30 mouse cellular contexts compared by ENCODE assay signal in the genomic region with DNA sequence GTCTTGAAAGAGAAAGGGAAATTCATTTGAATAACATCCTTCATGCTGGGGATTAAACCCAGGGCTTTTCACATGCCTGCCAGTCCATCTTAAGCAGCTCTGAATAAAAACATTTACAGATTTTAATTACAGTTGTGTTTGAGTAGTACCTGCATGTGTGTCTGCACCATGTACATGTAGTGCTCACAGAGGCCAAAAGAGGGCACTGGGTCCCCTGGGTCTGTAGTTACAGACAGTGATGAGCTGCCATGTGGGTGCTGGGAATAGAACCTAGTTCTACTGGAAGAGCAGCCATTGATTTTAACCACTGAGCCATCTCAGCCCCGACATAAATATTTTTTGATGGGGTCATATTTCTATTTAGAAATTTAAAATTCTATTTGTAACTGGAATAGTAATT. TPM values are rescaled to one million over a fixed set of nuclear protein-coding genes. Genes with fewer than 3 reads are reported as not detected.
DNase-seq lines count a peak whose midpoint lies in the region; TF ChIP-seq lines count a peak whose summit lies in the region.
"Had no signal": no experiment of that assay in that cellular context is flagged by ENCODE, and none has a peak within 500 bp of the region (broad histone marks: within the 10 kb centered on the region; RNA-seq: fewer than 3 reads in every experiment).

No protein-coding gene starts in this region.

- no peaks in the 10 kb centered on the region for H3K9me3 ChIP-seq in MEL (replicated peaks; ENCODE audit: insufficient read depth, low read length)
- H3K9me3 ChIP-seq in limb, embryonic 10.5 days (replicated peaks) = no peaks in the 10 kb centered on the region
- H3K9me3 ChIP-seq: embryonic facial prominence, embryonic 13.5 days; forebrain, embryonic 10.5 days; forebrain, embryonic 15.5 days; heart, embryonic 13.5 days; hindbrain, embryonic 10.5 days; hindbrain, embryonic 15.5 days; limb, embryonic 13.5 days; lung, embryonic 15.5 days; megakaryocyte, embryonic 14.5 days; midbrain, embryonic 12.5 days; neural tube, embryonic 12.5 days had no signal

- TF ChIP-seq CTCF in MEL (IDR thresholded peaks at IDR 0.05 in 2 of 3, conservative IDR thresholded peaks at IDR 0.05 in 1 of 3; ENCODE audit: control insufficient read depth in 1 of 3, insufficient read depth in 1 of 3, low read depth in 2 of 3, low read length in 3 of 3, poor library complexity in 1 of 3, severe bottlenecking in 1 of 3) = peak; percentile 5 to 27 (median 13); a peak in 1 of 6 replicates

- no peak for TF ChIP-seq EP300 in MEL (IDR thresholded peaks at IDR 0.05; ENCODE audit: low read depth in 1 of 2, low read length in 2 of 2)

- peaks cover 21 to 23% of the 10 kb centered on the region in 2 experiments for H3K36me3 ChIP-seq in MEL (ENCODE audit: control insufficient read depth in 1 of 2, insufficient read depth in 2 of 2, low read length in 2 of 2)
- peaks cover 68% of the 10 kb centered on the region for H3K36me3 ChIP-seq in limb, embryonic 10.5 days
- H3K36me3 ChIP-seq: hindbrain, embryonic 15.5 days had no signal

- H3K4me1 ChIP-seq in MEL (ENCODE audit: control insufficient read depth in 1 of 2, insufficient read depth in 2 of 2, low read length in 2 of 2) = peaks cover 0 to 9% of the 10 kb centered on the region in 2 experiments; a peak in 3 of 4 replicates
- H3K4me1 ChIP-seq in limb, embryonic 10.5 days = peaks cover 15% of the 10 kb centered on the region

- intact Hi-C loops in heart, postnatal 25 days (cut with DNase I) = no loop called here

- no peak overlapping the region for H3K27ac ChIP-seq in MEL (ENCODE audit: control insufficient read depth, low read depth, low read length)
- H3K27ac ChIP-seq in limb, embryonic 10.5 days = no peak overlapping the region
- H3K27ac ChIP-seq: embryonic facial prominence, embryonic 13.5 days; forebrain, embryonic 10.5 days; forebrain, embryonic 15.5 days; gastrocnemius, adult 2 months; heart, adult 2 months; heart, embryonic 13.5 days; hindbrain, embryonic 10.5 days; hindbrain, embryonic 15.5 days; kidney, postnatal 0 days; limb, embryonic 13.5 days; lung, embryonic 15.5 days; midbrain, embryonic 12.5 days; neural tube, embryonic 12.5 days had no signal

- no peaks in the 10 kb centered on the region for H3K27me3 ChIP-seq in MEL (ENCODE audit: control insufficient read depth in 1 of 2, insufficient read depth in 2 of 2, low read length in 2 of 2)
- H3K27me3 ChIP-seq in limb, embryonic 10.5 days (ENCODE audit: low read depth, poor library complexity, severe bottlenecking) = no peaks in the 10 kb centered on the region
- H3K27me3 ChIP-seq: CH12.LX; embryonic facial prominence, embryonic 13.5 days; forebrain, embryonic 15.5 days; heart, embryonic 13.5 days; hindbrain, embryonic 15.5 days; limb, embryonic 13.5 days; lung, embryonic 15.5 days; megakaryocyte, embryonic 14.5 days; midbrain, embryonic 12.5 days; neural tube, embryonic 12.5 days had no signal

- no peak for TF ChIP-seq RAD21 in MEL (IDR thresholded peaks at IDR 0.05; ENCODE audit: low read depth, low read length)

- peaks cover 45% of the 10 kb centered on the region for H3K79me2 ChIP-seq in MEL (ENCODE audit: control insufficient read depth, insufficient read depth, low read length, poor library complexity)

- TF ChIP-seq POLR2A in MEL (IDR thresholded peaks at IDR 0.05; ENCODE audit: control insufficient read depth in 1 of 2, insufficient read depth in 1 of 2, low read depth in 1 of 2, low read length in 2 of 2, poor library complexity in 1 of 2) = no peak

- DNase-seq in heart, adult 11 months = peak; percentile 51
- DNase-seq in heart, postnatal 25 days (ENCODE audit: low spot score) = no peak
- DNase-seq in A20 (ENCODE audit: low read depth, low spot score) (peak; percentile 19), MEL (ENCODE audit: low read depth, low spot score) (peak; percentile 37)
- DNase-seq in induced T-regulatory cell, adult 2 months (ENCODE audit: low read depth) = peak; percentile 12
- DNase-seq in limb, embryonic 10.5 days (ENCODE audit: low spot score) = no peak
- DNase-seq in right cerebral cortex, adult 2 months (ENCODE audit: low spot score in 2 of 2) = no peak
- DNase-seq: adrenal gland, postnatal 36 days; cerebellum, adult 18-20 months; cerebellum, postnatal 10 days; gastrocnemius, adult 2 months; gastrocnemius, postnatal 36 days; heart, adult 2 months; heart, postnatal 10 days; kidney, adult 8-10 months; lung, postnatal 4 days had no signal

- WGBS in limb, embryonic 10.5 days = 85% methylated on average over 1 of the region's 1 CpGs

- H3K4me3 ChIP-seq in MEL (ENCODE audit: control insufficient read depth in 1 of 2, insufficient read depth in 1 of 2, low read depth in 2 of 2, low read length in 2 of 2) = no peak overlapping the region
- no peak overlapping the region for H3K4me3 ChIP-seq in limb, embryonic 10.5 days
- H3K4me3 ChIP-seq: embryonic facial prominence, embryonic 13.5 days; forebrain, embryonic 10.5 days; forebrain, embryonic 15.5 days; gastrocnemius, adult 2 months; heart, adult 2 months; heart, embryonic 13.5 days; hindbrain, embryonic 10.5 days; hindbrain, embryonic 15.5 days; limb, embryonic 13.5 days; lung, embryonic 15.5 days; megakaryocyte, embryonic 14.5 days; midbrain, embryonic 12.5 days; myocyte; neural tube, embryonic 12.5 days had no signal

- H3K9ac ChIP-seq in MEL (ENCODE audit: control insufficient read depth, low read depth, low read length, poor library complexity, severe bottlenecking) = no peak overlapping the region
- H3K9ac ChIP-seq: embryonic facial prominence, embryonic 13.5 days; forebrain, embryonic 15.5 days; heart, embryonic 13.5 days; hindbrain, embryonic 15.5 days; limb, embryonic 13.5 days; lung, embryonic 15.5 days; midbrain, embryonic 12.5 days; neural tube, embryonic 12.5 days had no signal

TF ChIP-seq in MEL, 35 proteins besides CTCF, POLR2A, EP300 and RAD21:
- no peak for TF ChIP-seq MAX (IDR thresholded peaks at IDR 0.05; ENCODE audit: low read length)
- no peak for TF ChIP-seq USF1 (IDR thresholded peaks at IDR 0.05; ENCODE audit: low read depth, low read length)
- no peak for TF ChIP-seq E2F4 (IDR thresholded peaks at IDR 0.05; ENCODE audit: borderline replicate concordance, low read depth, low read length)
- TF ChIP-seq RCOR1 (IDR thresholded peaks at IDR 0.05; ENCODE audit: low read depth, low read length) = no peak
- TF ChIP-seq USF2 (IDR thresholded peaks at IDR 0.05; ENCODE audit: borderline replicate concordance in 1 of 2, insufficient read depth in 1 of 2, low read depth in 1 of 2, low read length in 2 of 2) = no peak
- no peak for TF ChIP-seq ZMIZ1 (IDR thresholded peaks at IDR 0.05; ENCODE audit: low read depth, low read length)
- no peak for TF ChIP-seq POLR2AphosphoS2 (IDR thresholded peaks at IDR 0.05; ENCODE audit: low read length)
- no peak for TF ChIP-seq NRF1 (IDR thresholded peaks at IDR 0.05; ENCODE audit: insufficient read depth, low read depth, low read length, poor library complexity, severe bottlenecking)
- no peak for TF ChIP-seq SMC3 (IDR thresholded peaks at IDR 0.05; ENCODE audit: low read depth, low read length)
- TF ChIP-seq JUND (IDR thresholded peaks at IDR 0.05; ENCODE audit: low read depth, low read length) = no peak
- TF ChIP-seq MEF2A (IDR thresholded peaks at IDR 0.05; ENCODE audit: extremely low read depth, insufficient replicate concordance, low read depth, low read length, poor library complexity, severe bottlenecking) = no peak

RNA-seq across cellular contexts. Expression of a gene that starts 4.8 kb away (rescaled TPM):
- 10 to 100 TPM; 32.5 to 34.4 TPM for total RNA-seq in heart, postnatal 25 days (2021)
- total RNA-seq in MEL (2012; rRNA removed) = 20.7 and 22.0 TPM in 2 replicates
- polyA plus RNA-seq in MEL (2012; ENCODE audit: insufficient read depth in 1 of 2, insufficient read length in 2 of 2, low read depth in 1 of 2, low replicate concordance in 2 of 2, missing spikeins in 1 of 2) = 10 to 100 TPM; 26.6 to 62.1 TPM
- 125 and 139 TPM in 2 replicates for polyA plus RNA-seq in limb, embryonic 10.5 days (2016; fragmentation: Nextera tagmentation; extraction: Ambion mirVana)

RNA-seq across cellular contexts. Expression of a gene that starts 47.8 kb away (rescaled TPM):
- total RNA-seq in heart, postnatal 25 days (2021) = 100 to 1,000 TPM; 361 to 395 TPM
- 775 and 808 TPM in 2 replicates for total RNA-seq in MEL (2012; rRNA removed)
- 100 to 1,000 TPM; 306 to 885 TPM for polyA plus RNA-seq in MEL (2012; ENCODE audit: insufficient read depth in 1 of 2, insufficient read length in 2 of 2, low read depth in 1 of 2, low replicate concordance in 2 of 2, missing spikeins in 1 of 2)
- 563 and 717 TPM in 2 replicates for polyA plus RNA-seq in limb, embryonic 10.5 days (2016; fragmentation: Nextera tagmentation; extraction: Ambion mirVana)

RNA-seq across cellular contexts. Expression of a gene that starts 47.9 kb away (rescaled TPM):
- total RNA-seq in heart, postnatal 25 days (2021) = 100 to 1,000 TPM; 159 to 187 TPM
- total RNA-seq in MEL (2012; rRNA removed) = 883 and 942 TPM in 2 replicates
- 100 to 1,000 TPM in 1 of 2 experiments, not detected in 1; 752 TPM for polyA plus RNA-seq in MEL (2012; ENCODE audit: insufficient read depth in 1 of 2, insufficient read length in 2 of 2, low read depth in 1 of 2, low replicate concordance in 2 of 2, missing spikeins in 1 of 2)
- polyA plus RNA-seq in limb, embryonic 10.5 days (2016; fragmentation: Nextera tagmentation; extraction: Ambion mirVana) = 611 and 851 TPM in 2 replicates

Comparison
In these comparisons a context has a peak if more than half of its experiments do, and no peak if none do; other contexts are left out.
1. DNase-seq: peak in heart, adult 11 months (single experiment), A20 (single experiment), MEL (single experiment) and induced T-regulatory cell, adult 2 months (single experiment); none in heart, postnatal 25 days (single experiment), limb, embryonic 10.5 days (single experiment) and right cerebral cortex, adult 2 months (0 of 2).